Comparison of ENCODE assay signal across 8 mouse cellular contexts in genomic region chr6:125230571-125230970, GRCm38 (mm10). TPM values are rescaled to one million over a fixed set of nuclear protein-coding genes. Genes with fewer than 3 reads are reported as not detected.
DNase-seq lines count a peak whose midpoint lies in the region; ATAC-seq lines count a peak whose summit lies in the region.

No protein-coding gene starts in this region.

- ATAC-seq in megakaryocyte, adult 5-6 weeks (ENCODE audit: poor library complexity, severe bottlenecking), result no peak
- ATAC-seq in midbrain, embryonic 11.5 days (ENCODE audit: low FRiP score), result 0 out of 2 replicates have a peak, but pooled peaks have one; percentile 16

- H3K4me3 ChIP-seq in megakaryocyte, embryonic 14.5 days (replicated peaks), result peak overlapping the region; percentile 96
- H3K4me3 ChIP-seq in midbrain, embryonic 11.5 days (ENCODE audit: low read depth, low read length), result no peak overlapping the region

- H3K27me3 ChIP-seq in megakaryocyte, embryonic 14.5 days (replicated peaks), result no peaks in the 10 kb centered on the region
- no peaks in the 10 kb centered on the region for H3K27me3 ChIP-seq in midbrain, embryonic 11.5 days (ENCODE audit: control insufficient read depth, insufficient read depth, low read length)

- DNase-seq in cerebellum, postnatal 25 days, result peak; percentile 16 to 19
- DNase-seq in cerebellum, adult 18-20 months, result no peak
- DNase-seq in midbrain, embryonic 11.5 days (ENCODE audit: low spot score, missing footprints), result no peak
- peak; percentile 26 to 63 for DNase-seq in thymus, postnatal 36 days
- DNase-seq in cerebellum, adult 11 months, result no peak
- no peak for DNase-seq in frontal cortex, postnatal 25 days (ENCODE audit: low spot score in 2 of 2)

- H3K9me3 ChIP-seq in megakaryocyte, embryonic 14.5 days, result no peaks in the 10 kb centered on the region
- no peaks in the 10 kb centered on the region for H3K9me3 ChIP-seq in midbrain, embryonic 11.5 days (ENCODE audit: control insufficient read depth, low read length)

- H3K9ac ChIP-seq in midbrain, embryonic 11.5 days (ENCODE audit: low read length), result peak overlapping the region; percentile 14; the same call in 1 of the 2 replicates

- H3K36me3 ChIP-seq in megakaryocyte, embryonic 14.5 days (replicated peaks; ENCODE audit: low read length), result peaks cover 45% of the 10 kb centered on the region
- H3K36me3 ChIP-seq in midbrain, embryonic 11.5 days (ENCODE audit: control insufficient read depth, insufficient read depth, low read length), result no peaks in the 10 kb centered on the region

- H3K4me1 ChIP-seq in megakaryocyte, embryonic 14.5 days, result peaks cover 61% of the 10 kb centered on the region
- H3K4me1 ChIP-seq in midbrain, embryonic 11.5 days (ENCODE audit: control insufficient read depth, insufficient read depth, low read length), result peaks cover 9% of the 10 kb centered on the region

- no peak overlapping the region for H3K27ac ChIP-seq in midbrain, embryonic 11.5 days (ENCODE audit: low read depth, low read length)

- H3K4me2 ChIP-seq in midbrain, embryonic 11.5 days, result no peak overlapping the region

- 68% methylated on average over 9 of the region's 9 CpGs for WGBS in midbrain, embryonic 11.5 days

RNA-seq across cellular contexts. Expression of gene Tapbpl, which starts 1.1 kb away (rescaled TPM):
- polyA plus RNA-seq in megakaryocyte, embryonic 14.5 days (2012; ENCODE audit: insufficient read depth, low replicate concordance), result 4.5 and 6.0 TPM in 2 replicates
- 6.6 and 8.8 TPM in 2 replicates for total RNA-seq in megakaryocyte, adult 5-6 weeks (2015)
- 19.2 and 21.2 TPM in 2 replicates for total RNA-seq in megakaryocyte, adult 5-6 weeks (2017)
- 1.2 and 1.6 TPM in 2 replicates for polyA plus RNA-seq in midbrain, embryonic 11.5 days (2014; fragmentation: Nextera tagmentation; extraction: Ambion mirVana)

RNA-seq across cellular contexts. Expression of gene Cd27, which starts 6.2 kb away (rescaled TPM):
- polyA plus RNA-seq in megakaryocyte, embryonic 14.5 days (2012; ENCODE audit: insufficient read depth, low replicate concordance), result 1.3 TPM in 1 of 2 replicates, not detected in the other
- total RNA-seq in megakaryocyte, adult 5-6 weeks (2015), result 3.2 and 5.9 TPM in 2 replicates
- 3.5 and 3.6 TPM in 2 replicates for total RNA-seq in megakaryocyte, adult 5-6 weeks (2017)
- 0.62 and 0.93 TPM in 2 replicates for polyA plus RNA-seq in midbrain, embryonic 11.5 days (2014; fragmentation: Nextera tagmentation; extraction: Ambion mirVana)

RNA-seq across cellular contexts. Expression of gene Vamp1, which starts 15.2 kb away (rescaled TPM):
- polyA plus RNA-seq in megakaryocyte, embryonic 14.5 days (2012; ENCODE audit: insufficient read depth, low replicate concordance), result 1.4 and 1.9 TPM in 2 replicates
- 12.6 and 13.9 TPM in 2 replicates for total RNA-seq in megakaryocyte, adult 5-6 weeks (2015)
- 7.9 and 8.9 TPM in 2 replicates for total RNA-seq in megakaryocyte, adult 5-6 weeks (2017)
- 1.3 and 1.4 TPM in 2 replicates for polyA plus RNA-seq in midbrain, embryonic 11.5 days (2014; fragmentation: Nextera tagmentation; extraction: Ambion mirVana)

RNA-seq across cellular contexts. Expression of gene Mrpl51, which starts 39.0 kb away (rescaled TPM):
- 68.3 and 124 TPM in 2 replicates for polyA plus RNA-seq in megakaryocyte, embryonic 14.5 days (2012; ENCODE audit: insufficient read depth, low replicate concordance)
- total RNA-seq in megakaryocyte, adult 5-6 weeks (2015), result 91.9 and 106 TPM in 2 replicates
- total RNA-seq in megakaryocyte, adult 5-6 weeks (2017), result 72.8 and 81.9 TPM in 2 replicates
- polyA plus RNA-seq in midbrain, embryonic 11.5 days (2014; fragmentation: Nextera tagmentation; extraction: Ambion mirVana), result 200 and 208 TPM in 2 replicates

RNA-seq across cellular contexts. Expression of gene Ncapd2, which starts 39.1 kb away (rescaled TPM):
- polyA plus RNA-seq in megakaryocyte, embryonic 14.5 days (2012; ENCODE audit: insufficient read depth, low replicate concordance), result 92.0 and 141 TPM in 2 replicates
- total RNA-seq in megakaryocyte, adult 5-6 weeks (2015), result 195 and 225 TPM in 2 replicates
- 181 and 231 TPM in 2 replicates for total RNA-seq in megakaryocyte, adult 5-6 weeks (2017)
- 127 and 140 TPM in 2 replicates for polyA plus RNA-seq in midbrain, embryonic 11.5 days (2014; fragmentation: Nextera tagmentation; extraction: Ambion mirVana)

Comparison
In these comparisons a context has a peak if more than half of its experiments do, and no peak if none do; other contexts are left out.
1. DNase-seq: peak in cerebellum, postnatal 25 days (2 of 2) and thymus, postnatal 36 days (2 of 2); none in cerebellum, adult 18-20 months (0 of 2), midbrain, embryonic 11.5 days (single experiment), cerebellum, adult 11 months (single experiment) and frontal cortex, postnatal 25 days (0 of 2).